23 mouse cellular contexts compared by ENCODE assay signal in the genomic region with DNA sequence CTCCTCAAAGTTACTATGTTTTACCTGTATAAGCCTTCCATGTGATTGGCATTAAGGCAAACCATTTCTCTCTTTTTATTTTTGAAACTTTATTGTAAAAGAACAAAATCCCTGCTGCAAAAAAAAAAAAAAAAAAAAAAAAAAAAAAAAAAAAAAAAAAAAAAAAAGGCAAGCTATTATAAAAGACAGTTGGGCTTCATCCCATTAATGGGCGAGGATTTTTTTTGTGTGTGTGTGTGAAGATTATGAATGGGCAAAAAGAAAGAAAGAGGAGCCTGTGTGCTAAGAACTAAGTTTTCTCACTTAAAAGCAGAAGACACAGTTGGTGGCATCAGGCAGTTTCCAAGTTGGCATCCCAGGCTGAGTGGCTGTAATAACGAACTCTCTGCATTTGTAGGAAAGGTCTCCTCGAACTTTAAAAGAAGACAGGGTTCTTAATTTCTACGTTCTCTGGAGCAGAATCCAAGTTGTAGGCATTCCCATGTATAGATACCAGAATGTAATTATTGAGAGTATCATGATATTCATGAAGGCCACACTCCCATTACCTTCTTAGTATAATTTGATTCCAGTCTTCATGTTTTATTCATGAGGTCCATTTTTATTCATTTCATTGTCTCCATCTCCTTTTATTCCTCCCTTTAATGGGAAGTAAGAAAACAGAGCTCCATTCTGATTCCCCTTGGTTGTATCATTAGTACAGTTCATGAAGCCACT. TPM values are rescaled to one million over a fixed set of nuclear protein-coding genes. Genes with fewer than 3 reads are reported as not detected.
A peak's percentile ranks its signal among the peaks of the same experiment; 100 is the strongest.
DNase-seq lines count a peak whose midpoint lies in the region; ATAC-seq lines count a peak whose summit lies in the region.
"Had no signal": no experiment of that assay in that cellular context is flagged by ENCODE, and none has a peak within 500 bp of the region (broad histone marks: within the 10 kb centered on the region; RNA-seq: fewer than 3 reads in every experiment).

No protein-coding gene starts in this region.

- ATAC-seq in forebrain, embryonic 11.5 days (replicated peaks; ENCODE audit: low FRiP score): peak; percentile 63
- 0 out of 2 replicates have a peak, but pooled peaks have one; percentile 39 for ATAC-seq in neural tube, embryonic 11.5 days (ENCODE audit: insufficient read depth, low FRiP score, low TSS enrichment)
- ATAC-seq in neural tube, embryonic 15.5 days (ENCODE audit: low FRiP score): no peak
- ATAC-seq in midbrain, embryonic 13.5 days: peak; percentile 59; the same call in 1 of the 2 replicates
- ATAC-seq: CD4-positive, CD25-positive, alpha-beta regulatory T cell, adult 4 months; intestine, embryonic 15.5 days had no signal

- no peak overlapping the region for H3K9ac ChIP-seq in forebrain, embryonic 11.5 days (ENCODE audit: low read length)
- no peak overlapping the region for H3K9ac ChIP-seq in neural tube, embryonic 11.5 days (ENCODE audit: low read length)
- no peak overlapping the region for H3K9ac ChIP-seq in neural tube, embryonic 15.5 days (replicated peaks)
- H3K9ac ChIP-seq in midbrain, embryonic 13.5 days (replicated peaks): no peak overlapping the region
- H3K9ac ChIP-seq: intestine, embryonic 15.5 days; limb, embryonic 13.5 days; liver, embryonic 13.5 days; lung, embryonic 15.5 days had no signal

- H3K4me1 ChIP-seq in forebrain, embryonic 11.5 days (replicated peaks; ENCODE audit: control insufficient read depth, insufficient read depth, low read length): peaks cover 2% of the 10 kb centered on the region
- H3K4me1 ChIP-seq in forebrain, embryonic 10.5 days: peaks cover 46% of the 10 kb centered on the region
- no peaks in the 10 kb centered on the region for H3K4me1 ChIP-seq in neural tube, embryonic 11.5 days (ENCODE audit: control insufficient read depth, insufficient read depth, low read length)
- H3K4me1 ChIP-seq in neural tube, embryonic 15.5 days: peaks cover 4% of the 10 kb centered on the region; the same call in 1 of the 2 replicates
- H3K4me1 ChIP-seq in midbrain, embryonic 13.5 days (replicated peaks): peaks cover 7% of the 10 kb centered on the region
- H3K4me1 ChIP-seq: intestine, embryonic 15.5 days; limb, embryonic 13.5 days; lung, embryonic 15.5 days had no signal

- H3K27me3 ChIP-seq in forebrain, embryonic 11.5 days (ENCODE audit: control insufficient read depth, insufficient read depth, low read length): no peaks in the 10 kb centered on the region
- no peaks in the 10 kb centered on the region for H3K27me3 ChIP-seq in forebrain, embryonic 10.5 days (ENCODE audit: poor library complexity, severe bottlenecking)
- no peaks in the 10 kb centered on the region for H3K27me3 ChIP-seq in neural tube, embryonic 11.5 days (ENCODE audit: control insufficient read depth, insufficient read depth, low read length)
- H3K27me3 ChIP-seq in neural tube, embryonic 15.5 days (replicated peaks): no peaks in the 10 kb centered on the region
- no peaks in the 10 kb centered on the region for H3K27me3 ChIP-seq in midbrain, embryonic 13.5 days
- H3K27me3 ChIP-seq: intestine, embryonic 15.5 days; limb, embryonic 13.5 days; liver, embryonic 13.5 days; lung, embryonic 15.5 days had no signal

- H3K36me3 ChIP-seq in forebrain, embryonic 11.5 days (ENCODE audit: control insufficient read depth, insufficient read depth, low read length): no peaks in the 10 kb centered on the region
- no peaks in the 10 kb centered on the region for H3K36me3 ChIP-seq in forebrain, embryonic 10.5 days (replicated peaks)
- H3K36me3 ChIP-seq in neural tube, embryonic 11.5 days (ENCODE audit: control insufficient read depth, insufficient read depth, low read length): no peaks in the 10 kb centered on the region
- no peaks in the 10 kb centered on the region for H3K36me3 ChIP-seq in neural tube, embryonic 15.5 days
- H3K36me3 ChIP-seq in midbrain, embryonic 13.5 days: no peaks in the 10 kb centered on the region
- H3K36me3 ChIP-seq: intestine, embryonic 15.5 days; limb, embryonic 13.5 days; liver, embryonic 13.5 days; lung, embryonic 15.5 days had no signal

- no peak overlapping the region for H3K4me2 ChIP-seq in forebrain, embryonic 11.5 days (ENCODE audit: low read depth, low read length, severe bottlenecking)
- H3K4me2 ChIP-seq in neural tube, embryonic 11.5 days (ENCODE audit: low read depth): no peak overlapping the region
- no peak overlapping the region for H3K4me2 ChIP-seq in neural tube, embryonic 15.5 days
- no peak overlapping the region for H3K4me2 ChIP-seq in midbrain, embryonic 13.5 days (replicated peaks)
- H3K4me2 ChIP-seq: intestine, embryonic 15.5 days; limb, embryonic 13.5 days; liver, embryonic 13.5 days; lung, embryonic 15.5 days had no signal

- no peaks in the 10 kb centered on the region for H3K9me3 ChIP-seq in forebrain, embryonic 11.5 days (ENCODE audit: control insufficient read depth, low read length)
- H3K9me3 ChIP-seq in forebrain, embryonic 10.5 days: no peaks in the 10 kb centered on the region
- no peaks in the 10 kb centered on the region for H3K9me3 ChIP-seq in neural tube, embryonic 11.5 days (ENCODE audit: control insufficient read depth, low read length)
- no peaks in the 10 kb centered on the region for H3K9me3 ChIP-seq in neural tube, embryonic 15.5 days (replicated peaks)
- H3K9me3 ChIP-seq in midbrain, embryonic 13.5 days: no peaks in the 10 kb centered on the region
- H3K9me3 ChIP-seq: embryonic facial prominence, embryonic 10.5 days; intestine, embryonic 15.5 days; limb, embryonic 13.5 days; liver, embryonic 13.5 days; lung, embryonic 15.5 days had no signal

- no peak overlapping the region for H3K4me3 ChIP-seq in forebrain, embryonic 11.5 days (ENCODE audit: low read depth, low read length)
- H3K4me3 ChIP-seq in forebrain, embryonic 10.5 days: no peak overlapping the region
- H3K4me3 ChIP-seq in neural tube, embryonic 11.5 days (ENCODE audit: low read depth, low read length): no peak overlapping the region
- H3K4me3 ChIP-seq in neural tube, embryonic 15.5 days (replicated peaks): no peak overlapping the region
- no peak overlapping the region for H3K4me3 ChIP-seq in midbrain, embryonic 13.5 days (replicated peaks)
- H3K4me3 ChIP-seq: embryonic facial prominence, embryonic 10.5 days; intestine, embryonic 15.5 days; limb, embryonic 13.5 days; liver, embryonic 13.5 days; lung, embryonic 15.5 days had no signal

- no peak overlapping the region for H3K27ac ChIP-seq in forebrain, embryonic 11.5 days (ENCODE audit: low read depth, low read length)
- no peak overlapping the region for H3K27ac ChIP-seq in forebrain, embryonic 10.5 days
- H3K27ac ChIP-seq in neural tube, embryonic 11.5 days (ENCODE audit: low read depth, low read length): no peak overlapping the region
- H3K27ac ChIP-seq in neural tube, embryonic 15.5 days (replicated peaks): no peak overlapping the region
- H3K27ac ChIP-seq in midbrain, embryonic 13.5 days: no peak overlapping the region
- H3K27ac ChIP-seq: embryonic facial prominence, embryonic 10.5 days; intestine, embryonic 15.5 days; limb, embryonic 13.5 days; liver, embryonic 13.5 days; lung, embryonic 15.5 days; macrophage had no signal

- no peak for DNase-seq in forebrain, embryonic 11.5 days (ENCODE audit: low spot score)
- no peak for DNase-seq in forebrain, embryonic 10.5 days (ENCODE audit: extremely low spot score, low spot score)
- no peak for DNase-seq in neural tube, embryonic 11.5 days (ENCODE audit: low spot score)
- DNase-seq in layer of hippocampus, adult 8-10 months (ENCODE audit: low spot score in 2 of 2): no peak
- DNase-seq in thymus, postnatal 36 days: no peak
- DNase-seq in Muller cell, postnatal 12 days (ENCODE audit: inconsistent ontology term): no peak
- DNase-seq: adrenal gland, postnatal 36 days; cerebellum, adult 18-20 months; cerebellum, postnatal 36 days; heart, adult 18-20 months; heart, postnatal 36 days; kidney, postnatal 36 days; liver, embryonic 13.5 days; spleen, adult 18-20 months; thymus, postnatal 4 days had no signal

- 28% methylated on average over 4 of the region's 4 CpGs for WGBS in forebrain, embryonic 11.5 days
- WGBS in forebrain, embryonic 10.5 days: 62% methylated on average over 4 of the region's 4 CpGs
- 69% methylated on average over 4 of the region's 4 CpGs for WGBS in neural tube, embryonic 11.5 days
- 43% methylated on average over 4 of the region's 4 CpGs for WGBS in neural tube, embryonic 15.5 days
- WGBS in midbrain, embryonic 13.5 days: 38% methylated on average over 4 of the region's 4 CpGs

RNA-seq across cellular contexts. Expression of a gene that starts 13.1 kb away (rescaled TPM):
- polyA plus RNA-seq in forebrain, embryonic 11.5 days (2014; fragmentation: Nextera tagmentation; extraction: Ambion mirVana): 6.3 and 7.5 TPM in 2 replicates
- 10.2 and 10.6 TPM in 2 replicates for polyA plus RNA-seq in forebrain, embryonic 10.5 days (2016; fragmentation: Nextera tagmentation; extraction: Ambion mirVana)
- 7.9 and 10.3 TPM in 2 replicates for polyA plus RNA-seq in neural tube, embryonic 11.5 days (2014; fragmentation: Nextera tagmentation; extraction: Ambion mirVana)
- 4.1 and 4.7 TPM in 2 replicates for polyA plus RNA-seq in neural tube, embryonic 15.5 days (2015; fragmentation: Nextera tagmentation; extraction: Ambion mirVana)
- 4.8 and 6.2 TPM in 2 replicates for polyA plus RNA-seq in midbrain, embryonic 13.5 days (2015; fragmentation: Nextera tagmentation; extraction: Ambion mirVana)
- 10 to 100 TPM in 1 of 4 experiments, 1 to 10 TPM in 3; 8.3 to 11.0 (median 9.4) TPM for total RNA-seq in layer of hippocampus, adult 8-10 months (2022)

RNA-seq across cellular contexts. Expression of a gene that starts 38.2 kb away (rescaled TPM):
- polyA plus RNA-seq in forebrain, embryonic 11.5 days (2014; fragmentation: Nextera tagmentation; extraction: Ambion mirVana): 14.2 and 17.5 TPM in 2 replicates
- polyA plus RNA-seq in forebrain, embryonic 10.5 days (2016; fragmentation: Nextera tagmentation; extraction: Ambion mirVana): 11.3 and 11.8 TPM in 2 replicates
- polyA plus RNA-seq in neural tube, embryonic 11.5 days (2014; fragmentation: Nextera tagmentation; extraction: Ambion mirVana): 11.5 TPM in 2 replicates
- 7.5 and 8.1 TPM in 2 replicates for polyA plus RNA-seq in neural tube, embryonic 15.5 days (2015; fragmentation: Nextera tagmentation; extraction: Ambion mirVana)
- 6.6 and 7.9 TPM in 2 replicates for polyA plus RNA-seq in midbrain, embryonic 13.5 days (2015; fragmentation: Nextera tagmentation; extraction: Ambion mirVana)
- 10 to 100 TPM; 16.8 to 18.7 (median 17.9) TPM for total RNA-seq in layer of hippocampus, adult 8-10 months (2022)
- polyA plus RNA-seq: CD4-positive, CD25-positive, alpha-beta regulatory T cell, adult 4 months; macrophage had no signal
